Mouse (Mus musculus) cerebellum, adult 2 months (tissue): ENCODE data around the gene Rtf2.

Source experiments
- CTCF ChIP-seq: fragments of 200-500 bp; IDR thresholded peaks from 2 replicates; pipeline ENCODE4 v1.5.1; 2011; ENCODE audit warnings: low read depth, mild to moderate bottlenecking, control low read depth, low read length, moderate library complexity, borderline replicate concordance; ENCODE audit not compliant: insufficient read depth
- POLR2A ChIP-seq: fragments of 200-500 bp; IDR thresholded peaks from 2 replicates; pipeline ENCODE4 v1.6.1; 2011; ENCODE audit warnings: low read length, control low read depth, borderline replicate concordance; ENCODE audit not compliant: insufficient read depth

DNA sequence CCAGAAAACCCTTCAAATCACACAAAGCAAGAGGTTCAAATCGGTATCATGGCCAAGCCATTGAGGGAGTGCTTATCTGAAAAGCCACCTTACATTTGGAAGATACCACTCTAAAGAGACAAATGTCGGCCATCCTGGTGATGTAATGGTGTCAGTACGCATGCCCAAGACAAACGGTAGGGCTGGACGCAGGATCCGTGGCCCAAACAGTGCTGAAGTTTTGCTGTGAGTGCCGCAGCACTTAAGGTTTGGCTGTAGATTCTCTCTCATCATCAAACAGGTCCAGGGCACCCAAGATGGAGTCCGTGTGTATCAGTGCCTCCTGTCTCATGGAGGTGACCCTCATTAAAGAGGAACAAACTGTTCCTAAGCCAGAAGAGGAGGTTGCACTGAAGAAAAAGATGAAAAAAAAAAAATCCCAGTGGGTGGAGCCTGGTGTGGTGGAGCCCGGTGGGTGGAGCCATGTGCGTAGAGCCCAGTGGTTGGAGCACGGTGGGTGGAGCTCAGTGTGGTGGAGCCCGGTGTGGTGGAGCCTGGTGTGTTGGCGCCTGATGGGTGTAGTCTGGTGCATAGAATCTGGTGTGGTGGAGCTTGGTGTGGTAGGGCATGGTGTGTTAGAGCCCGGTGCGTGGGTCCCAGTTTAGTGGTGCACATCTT is 69.8 kb downstream of the Rtf2 start:
- no peak for TF ChIP-seq CTCF
- no peak for TF ChIP-seq POLR2A
